Mouse (Mus musculus) testis, postnatal 14 days (tissue): ENCODE data around the gene Haspin.
"Not testable (repeated sequence)": the region's sequence is repeated elsewhere in the genome, so short reads cannot be mapped to it uniquely, and the experiment has no call there.

Experiments
- DNase-seq: peaks from one replicate; pipeline ENCODE4 v3.0.0; 2021; ENCODE audit warnings: low spot score

Gene Haspin

GRCm38 (mm10) chr11:73144261-73144681 is 6.2 kb upstream of the Haspin start:
- no peak for DNase-seq

DNA sequence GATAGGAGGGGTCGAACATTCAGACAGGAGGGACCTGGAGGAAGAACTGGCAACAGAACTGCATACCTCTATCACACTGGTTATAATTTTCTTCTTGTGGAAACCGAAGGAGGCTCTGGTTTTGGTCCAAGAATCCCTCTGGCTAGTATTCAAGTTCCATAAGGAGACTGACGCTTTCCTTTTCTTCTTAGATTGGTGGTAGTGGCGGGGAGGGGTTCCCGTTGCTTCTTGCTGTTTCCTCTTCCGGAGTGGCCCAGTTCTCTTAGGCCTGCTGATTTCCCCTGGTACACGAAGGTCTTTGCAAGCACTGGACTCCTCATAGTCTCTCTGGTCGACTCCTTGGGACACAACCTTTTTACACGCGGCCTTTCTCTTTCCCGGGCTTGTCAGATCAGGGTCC is 978 bp downstream of the Haspin start:
- no peak for DNase-seq

DNA sequence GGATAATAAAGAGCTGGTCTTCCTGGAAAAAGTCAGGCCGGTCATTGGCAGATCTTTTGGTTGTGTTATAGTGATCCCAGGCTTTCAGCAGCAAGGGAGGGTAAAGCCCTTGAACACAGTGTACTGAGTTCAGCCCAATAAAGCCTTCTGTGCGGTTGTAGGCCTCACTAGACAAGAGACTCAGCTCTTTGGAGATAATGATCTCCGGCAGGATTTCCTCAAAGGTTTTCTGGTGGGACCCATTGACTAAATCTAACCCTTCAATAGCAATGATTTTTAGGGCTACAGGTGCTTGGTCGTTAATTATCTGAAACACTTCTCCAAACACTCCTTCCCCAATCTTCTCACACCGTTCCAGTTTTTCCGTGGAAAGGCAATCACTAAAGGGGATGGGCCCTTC is 1.5 kb downstream of the Haspin start:
- no peak for DNase-seq

DNA sequence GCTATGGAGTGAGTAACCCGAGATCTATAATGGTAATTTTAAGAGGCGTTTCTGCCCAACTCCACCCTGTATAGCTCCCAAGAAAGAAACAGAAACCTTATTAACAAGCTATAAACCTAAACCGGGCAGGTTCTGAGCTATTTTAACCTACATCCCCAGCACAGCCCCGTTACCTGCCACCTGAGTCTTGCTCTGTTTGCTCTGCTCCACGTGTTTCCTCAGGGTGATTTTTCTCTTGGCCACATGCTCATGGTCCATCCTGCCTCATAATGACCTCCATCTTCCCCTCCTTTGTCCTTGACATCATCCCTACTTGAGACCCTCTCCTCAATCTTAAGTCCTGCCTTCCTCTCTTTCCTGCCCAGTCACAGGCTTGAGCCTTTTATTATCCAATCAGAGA is 3.9 kb downstream of the Haspin start:
- DNase-seq, result no peak

- DNase-seq, result no peak
Observed at GRCm38 (mm10) chr11:73132999-73133398, 5.1 kb downstream of the Haspin start.

DNA sequence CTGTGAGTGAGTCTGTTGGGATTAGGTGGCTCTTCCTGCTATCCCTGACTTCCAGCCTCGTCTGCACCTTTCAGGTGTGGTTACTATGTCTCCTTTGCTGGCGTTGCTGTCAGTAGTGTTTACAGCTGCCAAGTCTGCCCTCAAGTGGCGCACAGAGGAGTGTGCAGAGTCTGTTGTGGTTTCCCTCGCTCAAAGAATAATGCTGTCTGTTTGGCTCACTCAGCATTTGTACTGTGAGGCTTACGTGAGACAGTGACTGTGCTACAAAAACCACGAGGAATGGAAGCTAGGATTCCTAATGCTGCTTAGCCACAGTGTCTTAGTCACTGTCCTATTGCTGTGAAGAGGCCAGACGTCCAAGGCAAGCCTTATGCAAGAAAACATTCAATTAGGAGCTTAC is 7.1 kb downstream of the Haspin start:
- DNase-seq, result no peak

GRCm38 (mm10) chr11:73126495-73126894 is 11.6 kb downstream of the Haspin start:
- no peak for DNase-seq

GRCm38 (mm10) chr11:73111414-73111813 is 26.7 kb downstream of the Haspin start:
- DNase-seq, result no peak

- no peak for DNase-seq
Observed at GRCm38 (mm10) chr11:73109941-73110340, 28.2 kb downstream of the Haspin start.

DNA sequence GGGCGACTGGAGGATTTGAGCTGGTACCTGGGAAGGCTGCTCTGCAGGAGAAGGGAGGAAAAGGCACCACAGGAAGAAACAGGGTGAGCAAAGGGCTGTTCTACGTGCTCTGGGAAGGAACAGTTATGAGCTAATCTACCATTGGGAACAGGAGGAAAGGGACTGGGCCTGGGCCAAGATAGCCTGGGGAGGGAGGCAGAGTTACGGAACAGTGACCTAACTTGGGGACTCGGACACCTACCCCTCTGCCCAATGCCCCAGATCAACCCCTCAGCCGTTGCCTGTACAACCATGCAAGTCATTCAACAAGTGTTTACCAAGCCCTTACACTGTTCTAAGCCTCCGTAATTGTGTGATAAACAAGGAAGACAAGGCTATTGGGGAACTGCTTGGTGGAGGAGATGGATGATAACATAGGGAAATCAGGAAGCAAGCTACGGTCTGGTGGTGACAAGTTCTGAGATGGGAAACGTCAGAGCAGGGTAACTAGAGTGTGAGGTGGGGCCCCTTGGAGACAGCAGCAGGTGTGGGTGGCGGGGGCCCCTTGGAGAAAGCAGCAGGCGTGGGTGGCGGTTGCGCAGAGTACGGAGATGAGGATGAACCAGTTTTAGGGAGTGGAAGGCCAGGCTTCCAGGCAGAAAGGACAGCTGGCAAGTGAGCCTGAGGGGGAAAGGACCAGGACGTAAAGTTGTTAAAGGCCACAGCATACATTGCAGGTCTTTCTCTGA is 29.0 kb downstream of the Haspin start:
- DNase-seq, result no peak

- no peak for DNase-seq
Observed at GRCm38 (mm10) chr11:73108195-73108897, 29.7 kb downstream of the Haspin start.

- not testable (repeated sequence) for DNase-seq
Observed at GRCm38 (mm10) chr11:73107358-73107757, 30.7 kb downstream of the Haspin start.

DNA sequence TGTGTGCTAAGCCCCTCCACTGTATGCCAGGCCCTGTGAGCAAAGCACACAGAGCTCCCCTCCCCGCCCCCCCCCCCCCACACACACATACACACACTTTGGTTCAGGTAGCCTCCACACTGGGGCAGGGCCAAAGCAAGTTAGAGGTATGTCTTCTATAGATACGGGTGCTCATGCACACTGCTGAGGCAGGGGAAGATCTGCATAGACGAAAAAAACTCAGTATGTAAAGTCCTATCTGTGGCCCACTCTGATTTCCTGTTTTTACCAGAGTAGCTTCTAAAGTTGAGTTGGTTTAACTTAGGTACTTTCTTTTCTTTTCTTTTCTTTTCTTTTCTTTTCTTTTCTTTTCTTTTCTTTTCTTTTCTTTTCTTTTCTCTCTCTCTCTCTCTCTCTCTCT is 32.8 kb downstream of the Haspin start:
- DNase-seq, result no peak

DNA sequence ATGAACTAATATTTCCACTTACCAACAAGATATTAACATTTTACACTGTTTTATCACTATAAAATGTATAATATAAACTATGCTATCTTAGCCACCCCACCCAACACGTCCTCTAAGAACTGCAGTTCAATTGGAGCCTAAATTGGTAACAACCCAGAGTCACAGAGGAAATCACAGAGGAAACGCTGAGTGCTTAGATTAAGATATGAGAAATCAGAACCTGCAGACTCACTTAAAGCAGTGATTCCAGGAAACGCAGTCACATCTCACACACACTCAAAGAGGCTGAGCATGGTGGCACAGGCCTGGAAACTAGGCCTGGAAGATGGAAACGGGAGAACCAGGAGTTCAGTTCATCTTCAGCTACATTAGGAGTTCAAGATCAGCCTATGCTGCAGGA is 36.8 kb downstream of the Haspin start:
- no peak for DNase-seq

DNA sequence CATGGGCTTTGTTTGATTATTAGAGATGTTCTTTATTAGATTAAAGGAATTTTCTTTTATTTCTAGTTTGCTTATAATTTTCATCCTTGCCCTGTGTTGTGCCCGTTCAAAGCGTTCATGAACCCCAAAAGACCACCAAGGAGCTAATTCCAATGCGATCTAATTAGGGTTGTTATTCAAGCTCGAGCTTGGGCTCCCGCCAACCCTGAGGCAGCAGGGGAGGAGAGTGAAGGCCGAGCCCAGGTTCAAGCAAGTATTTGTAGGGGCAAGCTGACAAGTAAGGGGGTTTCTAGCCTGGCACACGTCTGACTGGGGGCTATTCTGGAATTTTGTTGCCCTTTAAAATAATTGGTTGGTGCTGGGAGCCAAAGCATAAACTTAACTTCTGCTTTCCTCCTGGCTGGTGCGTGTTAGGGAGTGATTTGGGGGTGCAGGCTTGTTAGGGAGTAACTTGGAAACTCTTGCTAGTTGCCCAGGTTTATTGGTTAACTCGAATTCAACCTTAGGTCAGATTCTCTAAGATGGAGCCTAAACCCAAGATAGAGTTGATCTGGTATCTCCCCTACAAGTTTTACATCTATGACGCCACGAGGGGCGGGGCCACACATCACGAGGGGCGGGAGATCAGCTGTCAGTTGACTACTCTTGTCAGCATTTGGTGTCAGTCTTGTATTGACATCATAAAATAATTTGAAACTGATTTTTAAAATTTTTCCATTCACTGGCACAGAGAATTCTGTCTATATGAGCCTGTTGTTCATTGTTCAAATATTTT is 37.9 kb downstream of the Haspin start:
- no peak for DNase-seq

DNA sequence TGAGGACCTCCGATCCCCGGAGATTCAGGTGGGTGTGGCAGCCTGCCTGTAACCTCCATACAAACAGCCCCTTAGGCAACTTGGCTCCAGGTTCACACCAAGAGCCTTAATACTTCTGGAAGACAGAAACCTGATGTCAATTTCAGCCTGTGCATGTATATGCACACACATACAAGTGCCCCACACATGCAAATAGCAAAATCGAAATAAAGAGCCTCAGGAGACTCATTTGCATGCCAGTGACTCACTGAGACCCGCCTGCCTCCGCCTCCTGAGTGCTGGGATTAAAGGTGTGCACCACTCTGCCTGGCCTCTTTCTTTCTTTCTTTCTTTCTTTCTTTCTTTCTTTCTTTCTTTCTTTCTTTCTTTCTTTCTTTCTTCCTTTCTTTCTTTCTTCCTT is 39.2 kb downstream of the Haspin start:
- DNase-seq, result no peak

DNA sequence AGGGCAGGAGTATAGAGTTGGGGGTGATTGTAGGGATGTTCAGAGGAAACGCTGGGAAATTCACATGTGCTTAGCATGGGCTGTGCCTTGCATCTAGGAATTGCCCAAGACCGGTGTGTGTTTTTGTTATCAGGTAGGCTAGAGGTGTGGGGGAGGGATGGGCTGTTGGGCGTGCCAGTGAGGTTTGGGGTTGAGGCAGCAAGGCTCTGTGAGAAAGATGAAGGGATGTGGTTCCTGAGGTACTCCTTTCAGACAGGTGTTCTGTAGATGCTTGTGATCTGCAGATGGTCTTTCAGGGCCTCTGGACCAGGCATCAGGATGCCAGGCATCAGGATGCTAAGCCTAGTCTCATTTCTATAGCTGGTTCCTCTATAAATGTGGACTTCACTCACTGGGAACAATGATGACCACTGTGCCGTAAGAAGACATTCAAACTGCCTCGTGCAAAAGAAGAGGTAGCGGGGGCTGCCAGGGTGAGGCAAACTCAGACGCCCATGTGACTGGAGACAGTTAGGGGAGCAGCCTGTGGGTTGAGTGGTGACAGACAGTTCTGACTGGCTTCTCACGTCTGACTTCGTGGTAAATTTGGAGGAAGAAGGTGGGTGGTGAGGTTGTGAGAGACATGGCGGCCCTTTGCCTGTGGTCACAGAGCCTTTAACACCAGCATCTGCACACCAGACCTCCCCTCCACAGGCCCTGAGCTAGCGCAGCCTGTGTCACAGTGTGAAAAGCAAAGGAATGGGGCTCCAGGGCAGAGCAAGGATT is 43.7 kb downstream of the Haspin start:
- no peak for DNase-seq

- no peak for DNase-seq
Observed at GRCm38 (mm10) chr11:73092877-73093276, 45.2 kb downstream of the Haspin start.

DNA sequence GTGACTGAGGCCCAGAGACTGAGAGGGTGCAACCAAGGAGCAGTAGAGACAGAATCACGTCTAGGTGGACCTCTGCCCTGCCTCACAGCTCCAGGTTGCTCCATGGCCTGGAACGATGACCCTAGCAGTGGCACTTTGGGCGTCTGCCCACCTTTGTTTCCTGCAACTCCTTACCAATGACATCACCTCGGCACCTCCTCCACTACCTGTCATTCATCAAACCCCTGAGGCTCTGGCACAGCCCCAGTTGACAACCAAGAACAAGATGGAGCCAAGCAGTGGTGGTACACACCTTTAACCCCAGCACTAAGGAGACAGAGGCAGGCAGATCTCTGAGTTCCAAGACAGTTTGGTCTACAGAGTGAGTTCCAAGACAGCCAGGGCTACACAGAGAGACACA is 46.0 kb downstream of the Haspin start:
- no peak for DNase-seq

DNA sequence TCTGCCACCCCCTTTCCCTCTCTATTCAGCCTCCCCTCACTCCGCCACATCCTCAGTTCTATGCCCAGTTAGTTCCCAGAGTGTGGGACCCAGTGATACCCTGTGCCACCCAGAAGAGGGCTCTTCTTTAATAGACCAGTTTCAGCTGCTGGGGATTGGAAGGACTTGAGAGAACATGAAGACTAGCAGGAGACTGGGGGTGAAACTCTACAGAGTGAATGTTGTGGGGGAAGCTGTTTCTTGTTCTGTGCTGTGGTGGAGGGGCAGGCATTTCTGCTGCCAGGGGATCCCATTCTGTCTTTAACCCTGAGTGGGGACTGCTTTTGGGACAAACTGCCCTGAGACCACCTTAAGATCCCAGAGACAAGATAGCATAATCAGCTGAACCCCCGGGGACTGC is 47.3 kb downstream of the Haspin start:
- DNase-seq, result no peak

GRCm38 (mm10) chr11:73090283-73090682 is 47.8 kb downstream of the Haspin start, which contains the start of gene Itgae:
TSS of gene Itgae (plus strand) at chr11:73090583.
- DNase-seq, result no peak
